Mouse (Mus musculus) lung, adult 2 months (tissue): ENCODE data around the gene Ssc4d. TPM values are rescaled to one million over a fixed set of nuclear protein-coding genes. Genes with fewer than 3 reads are reported as not detected.

Source experiments
- DNase-seq: peaks from one replicate; pipeline ENCODE4 v3.0.0; 2022
- H3K4me1 ChIP-seq: fragments of 200-500 bp; 2 replicates; pipeline ENCODE4 v1.6.1; 2011; ENCODE audit warnings: low read length; ENCODE audit not compliant: control insufficient read depth, insufficient read depth
- H3K4me3 ChIP-seq: fragments of 200-500 bp; replicated peaks from 2 replicates; pipeline ENCODE3; 2011; ENCODE audit warnings: low read depth, mild to moderate bottlenecking, control low read depth, low read length; ENCODE audit errors: extremely low read depth
- CTCF ChIP-seq: fragments of 200-500 bp; IDR thresholded peaks from 2 replicates; pipeline ENCODE4 v1.5.1; 2011; ENCODE audit warnings: mild to moderate bottlenecking, low read length, control low read depth; ENCODE audit not compliant: insufficient read depth
- POLR2A ChIP-seq: fragments of 200-500 bp; IDR thresholded peaks from 2 replicates; pipeline ENCODE4 v1.6.1; 2011; ENCODE audit warnings: low read depth, mild to moderate bottlenecking, control low read depth, low read length, borderline replicate concordance; ENCODE audit errors: extremely low read depth
- WGBS: fragments of 180-500 bp; shearing (Covaris S2); methylation state at CpG from one replicate; pipeline ENCODE4 v1.1.7; 2018; 5-methylcytosine and 5-hydroxymethylcytosine counted together
- polyA plus RNA-seq: library from polyadenylated mRNA; depleted of rRNA; stranded (reverse); fragments of >200 nt; gene quantifications from 2 replicates; pipeline ENCODE4 v1.2.3, GENCODE M21; 2012

Ssc4d gene
- polyA plus RNA-seq, 1 experiment: 3.6 TPM

DNA sequence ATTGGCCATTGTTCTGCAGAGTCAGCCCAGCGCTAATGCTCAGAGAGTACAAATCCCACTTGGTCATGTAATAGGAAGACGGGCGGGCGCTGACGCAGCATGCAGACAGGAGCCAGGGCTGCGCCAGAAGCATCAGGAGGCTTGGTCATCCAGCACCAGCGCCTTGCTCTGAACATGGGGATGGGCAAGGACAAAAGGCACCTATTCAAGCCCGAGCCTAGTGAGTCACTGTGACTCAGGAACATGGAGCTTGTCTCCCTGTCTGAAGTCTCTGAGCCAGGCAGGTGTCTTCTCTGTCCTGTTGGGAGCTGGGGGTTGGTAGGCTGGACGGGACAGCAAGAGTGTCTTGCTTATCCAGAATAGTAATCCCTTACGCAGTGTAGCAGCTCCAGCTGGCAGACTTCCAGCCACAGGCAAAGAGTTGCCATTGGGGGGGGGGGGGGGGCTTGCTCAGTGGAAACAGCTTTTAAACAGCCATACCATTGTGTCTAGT, 28.4 kb downstream of the Ssc4d start:
- Histone ChIP-seq H3K4me1 (no peaks in the 10 kb centered on the region), H3K4me3 (no peak overlapping the region)
- DNase-seq: no peak
- TF ChIP-seq POLR2A (no peak), CTCF (no peak)
- 46% methylated on average over 10 of the region's 10 CpGs for WGBS

DNA sequence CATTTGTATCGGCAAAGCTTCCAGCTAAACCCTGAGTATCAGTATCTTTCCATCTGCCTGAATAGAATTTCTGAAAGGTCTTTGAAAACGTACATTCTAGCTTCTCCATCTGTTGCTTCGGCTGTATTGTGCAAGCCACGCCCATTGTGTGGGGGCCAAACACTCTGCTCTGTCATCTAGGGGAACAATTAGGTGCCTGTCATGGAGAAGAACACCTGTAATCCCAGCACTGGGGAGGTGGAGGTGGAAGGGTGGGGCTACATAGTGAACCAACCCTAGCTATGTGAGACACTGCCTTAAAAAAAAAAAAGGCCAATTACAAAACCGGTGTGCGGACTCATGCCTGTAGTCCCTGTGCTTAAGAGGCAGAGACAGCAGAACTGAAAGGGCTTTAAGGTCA, 31.6 kb downstream of the Ssc4d start:
- no peak for TF ChIP-seq POLR2A
- no peak for TF ChIP-seq CTCF
- no peak for DNase-seq
- no peaks in the 10 kb centered on the region for H3K4me1 ChIP-seq
- no peak overlapping the region for H3K4me3 ChIP-seq
- 61% methylated on average over 6 of the region's 6 CpGs for WGBS

DNA sequence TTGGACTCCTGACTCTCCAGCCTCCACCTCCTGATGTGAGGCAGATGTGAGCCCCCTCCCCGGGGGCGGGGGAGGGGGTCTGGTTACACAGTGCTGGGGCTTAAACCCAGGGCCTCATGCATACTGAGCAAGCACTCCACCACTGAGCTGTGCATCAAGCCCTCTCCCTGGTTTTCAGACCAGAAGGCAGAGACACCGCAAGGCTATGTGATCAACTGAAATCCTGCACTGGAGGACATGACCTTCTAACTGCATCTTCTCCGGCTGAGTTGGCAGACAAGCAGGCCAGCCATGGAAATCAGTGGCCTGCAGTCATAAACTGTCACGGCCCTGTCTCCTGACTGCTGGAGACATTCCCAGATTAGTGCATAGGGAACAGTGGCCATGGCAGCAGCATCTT, 33.7 kb downstream of the Ssc4d start:
- Histone ChIP-seq H3K4me3 (no peak overlapping the region), H3K4me1 (peaks cover under 1% of the 10 kb centered on the region; the same call in 1 of the 2 replicates)
- no peak for DNase-seq
- TF ChIP-seq POLR2A: no peak
- no peak for TF ChIP-seq CTCF
- WGBS: 54% methylated on average over 5 of the region's 5 CpGs

DNA sequence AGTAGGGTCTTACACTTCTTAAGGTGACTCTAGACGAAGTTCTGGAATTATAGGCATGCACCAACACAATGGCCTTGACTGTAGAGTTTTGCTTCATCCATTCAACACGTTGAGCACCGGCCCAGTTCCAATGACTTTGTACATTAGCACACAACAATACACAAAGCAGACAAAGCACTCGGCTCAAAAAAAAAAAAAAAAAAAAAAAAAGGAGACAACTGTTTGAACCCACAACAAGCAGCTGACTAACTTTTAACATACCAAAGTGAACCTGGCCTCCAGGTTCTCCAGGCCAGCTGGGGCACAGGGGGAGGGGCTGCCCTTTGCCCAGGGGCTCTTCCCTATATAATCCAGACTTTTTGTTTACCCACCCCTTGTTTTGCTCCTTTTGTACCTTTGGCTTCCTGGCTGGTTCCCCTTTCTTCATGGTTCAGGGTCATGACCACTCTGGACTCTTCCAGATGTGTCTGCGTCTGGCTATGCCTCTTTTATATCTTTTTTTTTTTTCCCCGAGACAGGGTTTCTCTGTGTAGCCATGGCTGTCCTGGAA, 38.6 kb downstream of the Ssc4d start:
- WGBS: 70% methylated on average over 6 of the region's 6 CpGs
- H3K4me1 ChIP-seq: peaks cover 6% of the 10 kb centered on the region
- no peak for DNase-seq
- TF ChIP-seq POLR2A (no peak), CTCF (no peak)
- H3K4me3 ChIP-seq: no peak overlapping the region

- DNase-seq: no peak
- Histone ChIP-seq H3K4me3 (peak overlapping the region; percentile 27), H3K4me1 (peaks cover 6% of the 10 kb centered on the region)
- no peak for TF ChIP-seq POLR2A
- TF ChIP-seq CTCF: no peak
- WGBS: 45% methylated on average over 7 of the region's 7 CpGs
Measured at GRCm38 (mm10) chr5:135935176-135935523, 39.2 kb downstream of the Ssc4d start.

GRCm38 (mm10) chr5:135934481-135935175, 39.7 kb downstream of the Ssc4d start, which contains the start of gene Ywhag:
Gene Ywhag, minus strand, starts transcription at chr5:135934616.
- H3K4me3 ChIP-seq: peak within 1 kb of the TSS; percentile 98
- peak; percentile 97 for TF ChIP-seq POLR2A
- TF ChIP-seq CTCF: peak; percentile 54
- WGBS: under 1% methylated on average over 48 of the region's 48 CpGs
- DNase-seq: peak; percentile 99
- peaks cover 6% of the 10 kb centered on the region for H3K4me1 ChIP-seq

GRCm38 (mm10) chr5:135933900-135934441, 40.4 kb downstream of the Ssc4d start:
- DNase-seq: no peak
- Histone ChIP-seq H3K4me1 (peaks cover 6% of the 10 kb centered on the region), H3K4me3 (peak overlapping the region; percentile 98)
- TF ChIP-seq CTCF (no peak), POLR2A (no peak)
- WGBS: under 1% methylated on average over 35 of the region's 35 CpGs

DNA sequence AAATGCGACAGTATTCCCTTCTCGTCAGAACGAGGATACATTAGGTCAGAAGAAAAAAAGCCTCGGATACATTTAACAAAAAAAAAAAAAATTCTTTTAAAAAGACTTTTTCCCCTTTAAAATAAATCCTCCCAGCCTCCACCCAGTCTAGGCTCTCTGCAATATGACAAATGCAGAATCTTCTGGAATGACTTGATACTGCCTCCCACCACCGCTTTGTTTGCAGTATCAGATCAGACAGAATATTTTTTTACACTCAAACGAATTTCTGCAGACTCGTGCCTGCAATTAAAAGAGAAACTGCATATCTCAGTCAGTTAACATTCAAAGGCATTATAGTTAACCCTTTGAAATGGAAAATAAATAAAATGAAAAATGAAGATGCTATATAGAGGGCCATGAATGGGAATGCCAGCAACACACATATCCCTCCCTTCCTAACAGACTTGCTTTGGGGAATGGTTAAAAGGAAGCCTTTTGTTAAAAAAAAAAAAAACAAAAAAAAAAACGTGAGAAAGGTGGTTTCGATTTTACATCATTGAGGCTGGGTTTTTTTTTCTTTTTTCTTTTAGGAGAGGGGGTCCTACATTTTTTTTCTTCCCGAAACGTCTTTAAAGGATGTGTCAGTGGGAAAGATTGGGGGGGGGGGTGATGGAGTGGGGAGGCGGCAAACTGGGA, 41.0 kb downstream of the Ssc4d start:
- TF ChIP-seq POLR2A (no peak), CTCF (no peak)
- H3K4me1 ChIP-seq: peaks cover 6% of the 10 kb centered on the region
- H3K4me3 ChIP-seq: peak overlapping the region; percentile 98
- WGBS: 8% methylated on average over 12 of the region's 12 CpGs
- no peak for DNase-seq

DNA sequence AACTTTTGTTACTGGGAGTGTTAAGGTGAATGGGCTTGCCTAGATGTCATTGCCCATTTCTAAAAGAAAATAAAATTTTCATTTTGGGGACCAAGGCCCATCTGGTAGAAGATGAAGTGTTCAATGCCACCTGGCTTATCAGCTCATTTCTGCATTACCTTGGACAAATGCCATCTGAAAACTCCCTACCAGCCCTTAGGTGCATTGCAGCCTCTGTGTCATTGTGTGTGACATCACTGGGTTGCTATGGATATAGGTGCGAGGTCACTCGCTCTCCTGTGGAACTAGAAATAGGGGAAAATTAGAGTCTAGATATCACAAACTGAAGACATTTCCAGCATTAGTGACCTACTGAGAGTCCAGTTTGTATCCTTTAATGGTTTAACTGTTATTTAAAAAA, 42.0 kb downstream of the Ssc4d start:
- H3K4me3 ChIP-seq: no peak overlapping the region
- no peak for DNase-seq
- WGBS: 64% methylated on average over 2 of the region's 2 CpGs
- TF ChIP-seq CTCF: no peak
- TF ChIP-seq POLR2A: no peak
- H3K4me1 ChIP-seq: peaks cover 6% of the 10 kb centered on the region

GRCm38 (mm10) chr5:135931526-135931925, 42.8 kb downstream of the Ssc4d start:
- no peak for DNase-seq
- H3K4me3 ChIP-seq: no peak overlapping the region
- TF ChIP-seq POLR2A (no peak), CTCF (no peak)
- 79% methylated on average over 9 of the region's 9 CpGs for WGBS
- peaks cover 6% of the 10 kb centered on the region for H3K4me1 ChIP-seq
